Mouse (Mus musculus) erythroblast, embryonic 14.5 days (primary cell): ENCODE measurements around the gene Slamf8. TPM values are rescaled to one million over a fixed set of nuclear protein-coding genes. Genes with fewer than 3 reads are reported as not detected.

Experiments used
- H3K27me3 ChIP-seq: 2 replicates; pipeline ENCODE4 v1.6.1; 2012; ENCODE audit warnings: inconsistent platforms; ENCODE audit not compliant: control insufficient read depth
- H3K36me3 ChIP-seq: 2 replicates; pipeline ENCODE4 v1.6.1; 2012; ENCODE audit warnings: mild to moderate bottlenecking, inconsistent platforms; ENCODE audit not compliant: control insufficient read depth
- H3K4me1 ChIP-seq: 2 replicates; pipeline ENCODE4 v1.6.1; 2012; ENCODE audit warnings: inconsistent platforms; ENCODE audit not compliant: control insufficient read depth
- H3K4me3 ChIP-seq: replicated peaks from 2 replicates; pipeline ENCODE3; 2012; ENCODE audit warnings: moderate library complexity, mild to moderate bottlenecking, inconsistent platforms
- H3K9me3 ChIP-seq: 2 replicates; pipeline ENCODE4 v1.6.1; 2012; ENCODE audit warnings: low read length, inconsistent platforms, mixed read lengths; ENCODE audit not compliant: control insufficient read depth
- GATA1 ChIP-seq: IDR thresholded peaks from 2 replicates; pipeline ENCODE4 v1.6.1; 2012; ENCODE audit warnings: low read length, inconsistent platforms, mixed read lengths
- TAL1 ChIP-seq: IDR thresholded peaks from 3 replicates; pipeline ENCODE4 v1.6.1; 2012; ENCODE audit warnings: low read length, inconsistent platforms, mixed read lengths
- polyA plus RNA-seq: library from polyadenylated mRNA; stranded (reverse); fragments of >175 nt; gene quantifications from 2 replicates; pipeline ENCODE4 v1.2.3, GENCODE M21; 2012

The Slamf8 gene
- not detected in 2 replicates for polyA plus RNA-seq

GRCm38 (mm10) chr1:172590385-172590784 lies at the start of gene Slamf8:
TSS of gene Slamf8 (minus strand) at chr1:172590568.
- Histone ChIP-seq H3K4me1 (no peaks in the 10 kb centered on the region), H3K4me3 (no peak within 1 kb of the TSS), H3K36me3 (no peaks in the 10 kb centered on the region), H3K27me3 (peaks cover 8% of the 10 kb centered on the region), H3K9me3 (no peaks in the 10 kb centered on the region)
- TF ChIP-seq TAL1 = no peak
- TF ChIP-seq GATA1 = no peak

GRCm38 (mm10) chr1:172638781-172639180 lies 48.4 kb upstream of the Slamf8 start:
- Histone ChIP-seq H3K4me1 (no peaks in the 10 kb centered on the region), H3K36me3 (no peaks in the 10 kb centered on the region), H3K4me3 (no peak overlapping the region), H3K27me3 (no peaks in the 10 kb centered on the region), H3K9me3 (no peaks in the 10 kb centered on the region)
- no peak for TF ChIP-seq TAL1
- TF ChIP-seq GATA1 = no peak

GRCm38 (mm10) chr1:172637801-172638200 lies 47.4 kb upstream of the Slamf8 start:
- Histone ChIP-seq H3K27me3 (no peaks in the 10 kb centered on the region), H3K4me1 (peaks cover 3% of the 10 kb centered on the region), H3K36me3 (no peaks in the 10 kb centered on the region), H3K4me3 (no peak overlapping the region), H3K9me3 (no peaks in the 10 kb centered on the region)
- no peak for TF ChIP-seq TAL1
- no peak for TF ChIP-seq GATA1

- no peak for TF ChIP-seq GATA1
- TF ChIP-seq TAL1 = no peak
- peaks cover 10% of the 10 kb centered on the region for H3K4me1 ChIP-seq
- H3K4me3 ChIP-seq = no peak overlapping the region
- no peaks in the 10 kb centered on the region for H3K36me3 ChIP-seq
- H3K27me3 ChIP-seq = no peaks in the 10 kb centered on the region
- no peaks in the 10 kb centered on the region for H3K9me3 ChIP-seq
Observed at GRCm38 (mm10) chr1:172636266-172636665, 45.9 kb upstream of the Slamf8 start.

- TF ChIP-seq GATA1 (no peak), TAL1 (no peak)
- Histone ChIP-seq H3K4me1 (peaks cover 10% of the 10 kb centered on the region), H3K4me3 (no peak overlapping the region), H3K36me3 (no peaks in the 10 kb centered on the region), H3K9me3 (no peaks in the 10 kb centered on the region), H3K27me3 (no peaks in the 10 kb centered on the region)
Observed at GRCm38 (mm10) chr1:172635258-172635657, 44.9 kb upstream of the Slamf8 start.

GRCm38 (mm10) chr1:172634136-172634535 lies 43.8 kb upstream of the Slamf8 start:
- TF ChIP-seq GATA1 = no peak
- TF ChIP-seq TAL1 = no peak
- Histone ChIP-seq H3K36me3 (no peaks in the 10 kb centered on the region), H3K9me3 (no peaks in the 10 kb centered on the region), H3K27me3 (no peaks in the 10 kb centered on the region), H3K4me1 (peaks cover 10% of the 10 kb centered on the region), H3K4me3 (no peak overlapping the region)

- Histone ChIP-seq H3K4me3 (peak within 1 kb of the TSS; percentile 72), H3K27me3 (no peaks in the 10 kb centered on the region), H3K36me3 (no peaks in the 10 kb centered on the region), H3K9me3 (no peaks in the 10 kb centered on the region), H3K4me1 (peaks cover 10% of the 10 kb centered on the region)
- no peak for TF ChIP-seq TAL1
Observed at GRCm38 (mm10) chr1:172632451-172633326, 42.3 kb upstream of the Slamf8 start, which contains the start of gene Dusp23. TSS of gene Dusp23 (minus strand) at chr1:172632962.

GRCm38 (mm10) chr1:172631721-172632120 lies 41.4 kb upstream of the Slamf8 start:
- TF ChIP-seq TAL1 (no peak), GATA1 (no peak)
- no peaks in the 10 kb centered on the region for H3K36me3 ChIP-seq
- H3K4me3 ChIP-seq = no peak overlapping the region

GRCm38 (mm10) chr1:172629831-172630230 lies 39.5 kb upstream of the Slamf8 start:
- Histone ChIP-seq H3K4me3 (no peak overlapping the region), H3K36me3 (no peaks in the 10 kb centered on the region), H3K27me3 (no peaks in the 10 kb centered on the region), H3K9me3 (peaks cover 4% of the 10 kb centered on the region), H3K4me1 (peaks cover 10% of the 10 kb centered on the region)
- TF ChIP-seq TAL1 = no peak
- no peak for TF ChIP-seq GATA1

More at GRCm38 (mm10) chr1:172631721-172632120, 41.4 kb upstream of the Slamf8 start:
- no peaks in the 10 kb centered on the region for H3K27me3 ChIP-seq
- no peaks in the 10 kb centered on the region; the same call in 1 of the 2 replicates for H3K9me3 ChIP-seq
- H3K4me1 ChIP-seq = peaks cover 10% of the 10 kb centered on the region
